ENCODE assay signal across 23 mouse cellular contexts in genomic region chr2:23457452-23457851, GRCm38 (mm10).
DNase-seq lines count a peak whose midpoint lies in the region; ATAC-seq lines count a peak whose summit lies in the region.
"Had no signal": no experiment of that assay in that cellular context is flagged by ENCODE, and none has a peak within 500 bp of the region (broad histone marks: within the 10 kb centered on the region; RNA-seq: fewer than 3 reads in every experiment).

No protein-coding gene starts in this region.

- no peaks in the 10 kb centered on the region for H3K4me1 ChIP-seq in midbrain, embryonic 13.5 days (replicated peaks)
- H3K4me1 ChIP-seq: embryonic facial prominence, embryonic 13.5 days; embryonic facial prominence, embryonic 15.5 days; forebrain, embryonic 10.5 days; forebrain, embryonic 12.5 days had no signal

- DNase-seq in ES-CJ7 (ENCODE audit: low read depth, low spot score) (peak; percentile 79), R1 (ENCODE audit: low read depth, low spot score) (peak; percentile 78)
- no peak for DNase-seq in cerebellum, postnatal 4 days (ENCODE audit: low spot score in 2 of 2)
- DNase-seq: adrenal gland, adult 2 months; adrenal gland, postnatal 14 days; adrenal gland, postnatal 36 days; cerebellum, adult 11-12 months; cerebellum, adult 2 months; cerebellum, adult 9-10 months; cerebellum, postnatal 10 days; cerebellum, postnatal 25 days; embryo, embryonic 11 days had no signal

- H3K27me3 ChIP-seq in midbrain, embryonic 13.5 days = no peaks in the 10 kb centered on the region
- H3K27me3 ChIP-seq: CH12.LX; embryonic facial prominence, embryonic 13.5 days; embryonic facial prominence, embryonic 15.5 days; forebrain, embryonic 12.5 days had no signal

- no peak overlapping the region for H3K4me3 ChIP-seq in midbrain, embryonic 13.5 days (replicated peaks)
- H3K4me3 ChIP-seq: embryonic facial prominence, embryonic 13.5 days; embryonic facial prominence, embryonic 15.5 days; erythroblast, embryonic 14.5 days; forebrain, embryonic 10.5 days; forebrain, embryonic 12.5 days had no signal

- H3K27ac ChIP-seq in midbrain, embryonic 13.5 days = no peak overlapping the region
- H3K27ac ChIP-seq: embryonic facial prominence, embryonic 13.5 days; embryonic facial prominence, embryonic 15.5 days; forebrain, embryonic 10.5 days; forebrain, embryonic 12.5 days had no signal

- no peaks in the 10 kb centered on the region for H3K36me3 ChIP-seq in midbrain, embryonic 13.5 days
- H3K36me3 ChIP-seq: embryonic facial prominence, embryonic 13.5 days; embryonic facial prominence, embryonic 15.5 days; forebrain, embryonic 10.5 days; forebrain, embryonic 12.5 days had no signal

- no peak overlapping the region for H3K4me2 ChIP-seq in midbrain, embryonic 13.5 days (replicated peaks)
- H3K4me2 ChIP-seq: embryonic facial prominence, embryonic 13.5 days; embryonic facial prominence, embryonic 15.5 days; forebrain, embryonic 12.5 days had no signal

- ATAC-seq in midbrain, embryonic 13.5 days = no peak
- ATAC-seq in frontal cortex, adult (ENCODE audit: low TSS enrichment) = no peak
- ATAC-seq: CD4-positive, CD25-positive, alpha-beta regulatory T cell, adult 4 months; forebrain, embryonic 14.5 days; forebrain, embryonic 16.5 days had no signal

- H3K9ac ChIP-seq in midbrain, embryonic 13.5 days (replicated peaks) = no peak overlapping the region
- H3K9ac ChIP-seq: embryonic facial prominence, embryonic 13.5 days; embryonic facial prominence, embryonic 15.5 days; forebrain, embryonic 12.5 days had no signal

- no peaks in the 10 kb centered on the region for H3K9me3 ChIP-seq in midbrain, embryonic 13.5 days
- H3K9me3 ChIP-seq: embryonic facial prominence, embryonic 13.5 days; embryonic facial prominence, embryonic 15.5 days; forebrain, embryonic 10.5 days; forebrain, embryonic 12.5 days had no signal

Comparison
In these comparisons a context has a peak if more than half of its experiments do, and no peak if none do; other contexts are left out.
1. DNase-seq: peak in ES-CJ7 (single experiment) and R1 (single experiment); none in cerebellum, postnatal 4 days (0 of 2).